Mouse (Mus musculus) stomach, embryonic 16.5 days (tissue): Measurements from ENCODE around the gene Cckbr. TPM values are rescaled to one million over a fixed set of nuclear protein-coding genes. Genes with fewer than 3 reads are reported as not detected.

ENCODE experiments used
- ATAC-seq: fragments of 200-750 bp; cut with Nextera tagmentation; 2 replicates; pipeline ENCODE4 v1.8.0; 2017; ENCODE audit warnings: moderate number of reproducible peaks, moderate TSS enrichment; ENCODE audit not compliant: insufficient read depth, low FRiP score
- H3K27ac ChIP-seq: fragments of 300-500 bp; sonication (generic); 2 replicates; pipeline ENCODE4 v1.5.1; 2014; ENCODE audit warnings: low read length
- H3K27me3 ChIP-seq: fragments of 300-500 bp; sonication (generic); 2 replicates; pipeline ENCODE4 v1.6.1; 2014; ENCODE audit warnings: low read length, control low read depth, mixed read lengths; ENCODE audit not compliant: control insufficient read depth, insufficient read depth
- H3K36me3 ChIP-seq: fragments of 300-500 bp; sonication (generic); 2 replicates; pipeline ENCODE4 v1.6.1; 2014; ENCODE audit warnings: low read length; ENCODE audit not compliant: control insufficient read depth, insufficient read depth
- H3K4me1 ChIP-seq: fragments of 300-500 bp; sonication (generic); 2 replicates; pipeline ENCODE4 v1.6.1; 2014; ENCODE audit warnings: low read length, control low read depth, mixed read lengths; ENCODE audit not compliant: control insufficient read depth, insufficient read depth
- H3K4me2 ChIP-seq: fragments of 300-500 bp; sonication (generic); 2 replicates; pipeline ENCODE4 v1.6.1; 2014; ENCODE audit warnings: low read depth, low read length, mixed read lengths
- H3K4me3 ChIP-seq: fragments of 300-500 bp; sonication (generic); replicated peaks from 2 replicates; pipeline ENCODE4 v1.5.1; 2014; ENCODE audit warnings: mild to moderate bottlenecking, low read length
- H3K9ac ChIP-seq: fragments of 300-500 bp; sonication (generic); 2 replicates; pipeline ENCODE4 v1.6.1; 2014; ENCODE audit warnings: low read length
- H3K9me3 ChIP-seq: fragments of 300-500 bp; sonication (generic); replicated peaks from 2 replicates; pipeline ENCODE4 v1.6.1; 2016; ENCODE audit warnings: low read length, control low read depth; ENCODE audit not compliant: control insufficient read depth
- WGBS: fragments of 180-500 bp; shearing (Covaris S2); extraction: QIAGEN DNeasy Blood & Tissue Kit; methylation state at CpG from one replicate; pipeline ENCODE4 v1.1.7; 2014; 5-methylcytosine and 5-hydroxymethylcytosine counted together
- polyA plus RNA-seq: library from polyadenylated mRNA; unstranded; fragments of >200 nt; fragmentation: Nextera tagmentation; extraction: Ambion mirVana; gene quantifications from 2 replicates; pipeline ENCODE4 v1.2.1, GENCODE M21; 2015

Cckbr gene
- polyA plus RNA-seq, 1 experiment from 2014 or later, result 1.3 TPM

GRCm38 (mm10) chr7:105499676-105500075, 74.1 kb downstream of the Cckbr start:
- Histone ChIP-seq H3K9ac (no peak overlapping the region), H3K27ac (no peak overlapping the region)
- WGBS, result 86% methylated on average over 1 of the region's 1 CpGs

GRCm38 (mm10) chr7:105501984-105502383, 76.5 kb downstream of the Cckbr start:
- H3K27ac ChIP-seq, result no peak overlapping the region
- 42% methylated on average over 4 of the region's 4 CpGs for WGBS
- no peak overlapping the region for H3K4me3 ChIP-seq
- no peak overlapping the region for H3K9ac ChIP-seq
- H3K27me3 ChIP-seq, result no peaks in the 10 kb centered on the region
- H3K9me3 ChIP-seq, result no peaks in the 10 kb centered on the region
- no peak overlapping the region for H3K4me2 ChIP-seq
- no peak for ATAC-seq
- no peaks in the 10 kb centered on the region for H3K36me3 ChIP-seq
- no peaks in the 10 kb centered on the region for H3K4me1 ChIP-seq

More at GRCm38 (mm10) chr7:105499676-105500075, 74.1 kb downstream of the Cckbr start:
- Histone ChIP-seq H3K9me3 (no peaks in the 10 kb centered on the region), H3K27me3 (no peaks in the 10 kb centered on the region), H3K36me3 (no peaks in the 10 kb centered on the region), H3K4me1 (no peaks in the 10 kb centered on the region), H3K4me2 (no peak overlapping the region), H3K4me3 (no peak overlapping the region)
- no peak for ATAC-seq

- H3K4me2 ChIP-seq, result no peak overlapping the region
- no peaks in the 10 kb centered on the region; the same call in 1 of the 2 replicates for H3K27me3 ChIP-seq
- H3K4me3 ChIP-seq, result no peak overlapping the region
- H3K4me1 ChIP-seq, result no peaks in the 10 kb centered on the region
- WGBS, result 65% methylated on average over 4 of the region's 4 CpGs
- no peak for ATAC-seq
- H3K36me3 ChIP-seq, result no peaks in the 10 kb centered on the region
- no peaks in the 10 kb centered on the region for H3K9me3 ChIP-seq
- no peak overlapping the region for H3K27ac ChIP-seq
- no peak overlapping the region for H3K9ac ChIP-seq
Measured at GRCm38 (mm10) chr7:105507257-105507656, 81.7 kb downstream of the Cckbr start.

GRCm38 (mm10) chr7:105510143-105510542, 84.6 kb downstream of the Cckbr start:
- H3K36me3 ChIP-seq, result no peaks in the 10 kb centered on the region
- H3K27me3 ChIP-seq, result no peaks in the 10 kb centered on the region; the same call in 1 of the 2 replicates
- no peak overlapping the region for H3K4me3 ChIP-seq
- H3K27ac ChIP-seq, result no peak overlapping the region
- H3K4me2 ChIP-seq, result no peak overlapping the region
- no peaks in the 10 kb centered on the region for H3K9me3 ChIP-seq
- WGBS, result 75% methylated on average over 5 of the region's 5 CpGs
- no peaks in the 10 kb centered on the region for H3K4me1 ChIP-seq
- no peak for ATAC-seq
- no peak overlapping the region for H3K9ac ChIP-seq

GRCm38 (mm10) chr7:105513845-105514291, 88.3 kb downstream of the Cckbr start:
- Histone ChIP-seq H3K27me3 (no peaks in the 10 kb centered on the region; the same call in 1 of the 2 replicates), H3K9ac (no peak overlapping the region), H3K36me3 (no peaks in the 10 kb centered on the region), H3K9me3 (no peaks in the 10 kb centered on the region), H3K4me3 (no peak overlapping the region), H3K4me1 (no peaks in the 10 kb centered on the region), H3K4me2 (no peak overlapping the region), H3K27ac (no peak overlapping the region)
- ATAC-seq, result no peak
- WGBS, result 48% methylated on average over 5 of the region's 5 CpGs

GRCm38 (mm10) chr7:105514561-105514960, 89.0 kb downstream of the Cckbr start:
- no peaks in the 10 kb centered on the region; the same call in 1 of the 2 replicates for H3K27me3 ChIP-seq
- WGBS, result 37% methylated on average over 5 of the region's 5 CpGs
- no peaks in the 10 kb centered on the region for H3K36me3 ChIP-seq
- no peak overlapping the region for H3K27ac ChIP-seq
- H3K4me1 ChIP-seq, result no peaks in the 10 kb centered on the region
- H3K4me3 ChIP-seq, result no peak overlapping the region
- no peak overlapping the region for H3K9ac ChIP-seq
- H3K9me3 ChIP-seq, result no peaks in the 10 kb centered on the region
- no peak for ATAC-seq
- no peak overlapping the region for H3K4me2 ChIP-seq

- Histone ChIP-seq H3K4me2 (no peak overlapping the region), H3K27me3 (no peaks in the 10 kb centered on the region; the same call in 1 of the 2 replicates), H3K9me3 (no peaks in the 10 kb centered on the region), H3K27ac (no peak overlapping the region), H3K4me1 (no peaks in the 10 kb centered on the region), H3K4me3 (no peak overlapping the region), H3K36me3 (no peaks in the 10 kb centered on the region), H3K9ac (no peak overlapping the region)
- ATAC-seq, result no peak
- WGBS, result 8% methylated on average over 5 of the region's 5 CpGs
Measured at GRCm38 (mm10) chr7:105515178-105515577, 89.6 kb downstream of the Cckbr start.

- Histone ChIP-seq H3K9me3 (no peaks in the 10 kb centered on the region), H3K4me2 (no peak overlapping the region)
- WGBS, result 27% methylated on average over 9 of the region's 9 CpGs
Measured at GRCm38 (mm10) chr7:105516669-105517360, 91.3 kb downstream of the Cckbr start.

GRCm38 (mm10) chr7:105519336-105519735, 93.8 kb downstream of the Cckbr start:
- Histone ChIP-seq H3K4me3 (no peak overlapping the region), H3K27ac (no peak overlapping the region), H3K27me3 (no peaks in the 10 kb centered on the region), H3K4me2 (no peak overlapping the region), H3K36me3 (no peaks in the 10 kb centered on the region), H3K9ac (no peak overlapping the region), H3K9me3 (no peaks in the 10 kb centered on the region), H3K4me1 (no peaks in the 10 kb centered on the region)
- ATAC-seq, result no peak
- WGBS, result 66% methylated on average over 11 of the region's 11 CpGs

More at GRCm38 (mm10) chr7:105516669-105517360, 91.3 kb downstream of the Cckbr start:
- no peak overlapping the region for H3K4me3 ChIP-seq
- H3K36me3 ChIP-seq, result no peaks in the 10 kb centered on the region
- no peaks in the 10 kb centered on the region for H3K4me1 ChIP-seq
- no peak overlapping the region for H3K27ac ChIP-seq
- ATAC-seq, result no peak
- no peak overlapping the region for H3K9ac ChIP-seq
- no peaks in the 10 kb centered on the region for H3K27me3 ChIP-seq
